ENCODE assay signal across 8 mouse cellular contexts in the genomic region with DNA sequence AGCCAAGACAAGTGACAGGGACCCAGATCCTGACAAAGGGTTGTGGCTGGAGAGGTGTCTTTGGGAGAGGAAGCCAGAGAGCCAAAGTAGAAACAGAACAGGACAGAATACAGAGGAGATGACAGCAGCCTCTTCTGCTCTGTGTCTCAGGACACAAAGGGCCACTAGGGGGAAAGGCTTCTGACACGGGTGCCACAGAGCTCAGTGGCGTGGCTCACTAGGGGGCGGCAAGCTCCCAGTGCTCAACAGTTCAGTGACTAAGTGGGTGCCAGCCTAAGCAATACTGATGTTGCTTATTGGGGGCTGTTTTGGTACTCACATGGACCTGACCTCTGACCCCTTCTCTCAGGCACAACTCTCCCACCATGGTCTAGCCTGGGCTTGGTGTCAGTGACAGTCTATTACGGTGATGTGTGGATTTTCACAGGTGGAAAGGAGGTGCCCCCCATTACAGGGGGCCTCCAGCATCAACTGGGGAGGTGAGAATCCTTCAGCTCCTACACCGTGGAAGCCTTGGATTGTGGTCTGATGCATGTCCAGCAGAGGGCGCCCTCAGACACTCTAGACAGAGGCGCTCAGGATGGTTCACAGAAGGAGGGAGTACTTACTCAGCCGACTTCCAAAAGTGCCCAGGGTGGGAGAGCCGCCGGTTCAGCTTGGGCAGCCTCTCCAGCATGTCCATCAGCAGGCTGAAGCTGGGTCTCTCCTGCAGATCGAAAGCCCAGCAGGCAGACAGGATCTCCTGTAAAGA. TPM values are rescaled to one million over a fixed set of nuclear protein-coding genes. Genes with fewer than 3 reads are reported as not detected.
A peak's percentile ranks its signal among the peaks of the same experiment; 100 is the strongest.
DNase-seq lines count a peak whose midpoint lies in the region; ATAC-seq and TF ChIP-seq lines count a peak whose summit lies in the region.

No protein-coding gene starts in this region.

- ATAC-seq in kidney, embryonic 16.5 days (ENCODE audit: low FRiP score, low TSS enrichment): no peak
- peak; percentile 24 for ATAC-seq in activated CD4-positive, CD25-positive, alpha-beta regulatory T cell, adult 4 months
- peak; percentile 51 for ATAC-seq in common myeloid progenitor, adult 5-6 weeks (replicated peaks; ENCODE audit: low read depth, poor library complexity, severe bottlenecking)

- no peaks in the 10 kb centered on the region for H3K9me3 ChIP-seq in kidney, embryonic 16.5 days (ENCODE audit: low read length)

- H3K4me3 ChIP-seq in kidney, embryonic 16.5 days (ENCODE audit: low read length): no peak overlapping the region
- H3K4me3 ChIP-seq in testis, adult 2 months (ENCODE audit: control insufficient read depth, low read depth, low read length): no peak overlapping the region

- peak; percentile 25 for DNase-seq in kidney, adult 11 months
- DNase-seq in heart, postnatal 10 days: peak; percentile 74 to 89
- DNase-seq in left cerebral cortex, postnatal 36 days (ENCODE audit: low spot score in 2 of 2): peak; percentile 45 to 66
- peak; percentile 90 for DNase-seq in naive thymus-derived CD4-positive, alpha-beta T cell, adult 2 months (ENCODE audit: low read depth)

- H3K27ac ChIP-seq in kidney, embryonic 16.5 days (ENCODE audit: low read length): no peak overlapping the region
- no peak overlapping the region for H3K27ac ChIP-seq in testis, adult 2 months (ENCODE audit: control insufficient read depth, insufficient read depth, low read depth, low read length)

- H3K4me2 ChIP-seq in kidney, embryonic 16.5 days (replicated peaks; ENCODE audit: low read depth, low read length): no peak overlapping the region

- peaks cover 12% of the 10 kb centered on the region; the same call in 1 of the 2 replicates for H3K36me3 ChIP-seq in kidney, embryonic 16.5 days (ENCODE audit: insufficient read depth, low read length)
- no peaks in the 10 kb centered on the region for H3K36me3 ChIP-seq in testis, adult 2 months (ENCODE audit: control insufficient read depth, insufficient read depth, low read length)

- WGBS in kidney, embryonic 16.5 days: 57% methylated on average over 11 of the region's 11 CpGs

- no peak overlapping the region for H3K9ac ChIP-seq in kidney, embryonic 16.5 days (replicated peaks; ENCODE audit: low read length)

- no peaks in the 10 kb centered on the region for H3K27me3 ChIP-seq in kidney, embryonic 16.5 days (ENCODE audit: insufficient read depth, low read length)
- no peaks in the 10 kb centered on the region for H3K27me3 ChIP-seq in testis, adult 2 months (ENCODE audit: control insufficient read depth, insufficient read depth, low read length)

- intact Hi-C loops in heart, postnatal 10 days (cut with DNase I): loop anchor here (2.0 kb wide), 1 partner anchor 52 kb away; no protein-coding TSS in a partner anchor
- intact Hi-C loops in left cerebral cortex, postnatal 36 days (cut with DNase I): loop anchor here (5.0 kb wide), 1 partner anchor 273 kb away; no protein-coding TSS in a partner anchor

- TF ChIP-seq POLR2A in testis, adult 2 months (IDR thresholded peaks at IDR 0.05; ENCODE audit: control insufficient read depth, low read depth, low read length): no peak

- H3K4me1 ChIP-seq in kidney, embryonic 16.5 days (ENCODE audit: insufficient read depth, low read length): peaks cover 24% of the 10 kb centered on the region
- H3K4me1 ChIP-seq in testis, adult 2 months (ENCODE audit: control insufficient read depth, insufficient read depth, low read length): peaks cover 4% of the 10 kb centered on the region; the same call in 1 of the 2 replicates

- peak; percentile 77 for TF ChIP-seq CTCF in testis, adult 2 months (IDR thresholded peaks at IDR 0.05; ENCODE audit: control insufficient read depth, insufficient read depth, insufficient replicate concordance, low read depth, low read length)

RNA-seq across cellular contexts. Expression of gene Lgals9, which starts 34.4 kb away (rescaled TPM):
- 52.5 and 59.5 TPM in 2 replicates for polyA plus RNA-seq in kidney, embryonic 16.5 days (2015; fragmentation: Nextera tagmentation; extraction: Ambion mirVana)
- 100 to 1,000 TPM; 309 to 317 TPM for polyA plus RNA-seq in activated CD4-positive, CD25-positive, alpha-beta regulatory T cell, adult 4 months (2017; shearing (Covaris generic))
- 146 and 172 TPM in 2 replicates for total RNA-seq in common myeloid progenitor, adult 5-6 weeks (2017)
- total RNA-seq in heart, postnatal 10 days (2021): 10 to 100 TPM; 49.5 to 50.5 TPM
- total RNA-seq in left cerebral cortex, postnatal 36 days (2021): 1 to 10 TPM; 4.6 to 5.4 TPM
- 4.7 and 6.3 TPM in 2 replicates for polyA plus RNA-seq in testis, adult 2 months (2012; rRNA removed)

Comparison
In these comparisons a context has a peak if more than half of its experiments do, and no peak if none do; other contexts are left out.
1. DNase-seq: peak in every context shown above with its lines; median percentile 90 in naive thymus-derived CD4-positive, alpha-beta T cell, adult 2 months; 82 in heart, postnatal 10 days; 56 in left cerebral cortex, postnatal 36 days; 25 in kidney, adult 11 months.
2. RNA of gene Lgals9, which starts 34.4 kb away (total RNA-seq): 146 to 172 TPM in common myeloid progenitor, adult 5-6 weeks and 49.5 to 50.5 TPM in heart, postnatal 10 days; 4.6 to 5.4 TPM in left cerebral cortex, postnatal 36 days; every median in the first group is over 4 times any median in the second.